Mouse (Mus musculus) B cell, adult 67 days (primary cell): ENCODE results near the gene Lmx1a. TPM values are rescaled to one million over a fixed set of nuclear protein-coding genes. Genes with fewer than 3 reads are reported as not detected.

Source experiments
- total RNA-seq, 2 experiments: library from RNA; stranded (reverse); gene quantifications; 4 replicates each; pipeline ENCODE4 v1.2.4; 2023

The Lmx1a gene
- not detected for total RNA-seq

GRCm38 (mm10) chr1:167689232-167689261, at the start of gene Lmx1a:
TSS of gene Lmx1a (plus strand) at chr1:167689237.

Other genes with a start within 250 kb of the Lmx1a start
- gene Lrrc52, start 222.5 kb upstream of the Lmx1a start, total RNA-seq: not detected
- gene Rxrg, start 90.9 kb upstream of the Lmx1a start, total RNA-seq: not detected